Mouse (Mus musculus) activated CD4-positive, CD25-positive, alpha-beta regulatory T cell, adult 4 months (primary cell): ENCODE results near the gene H2-DMa. TPM values are rescaled to one million over a fixed set of nuclear protein-coding genes. Genes with fewer than 3 reads are reported as not detected.

ENCODE experiments used
- ATAC-seq: one replicate; pipeline ENCODE4 v1.8.0; 2017
- polyA plus RNA-seq, 2 experiments: library from polyadenylated mRNA; unstranded; fragments of 100-300 nt; shearing (Covaris generic); gene quantifications; one replicate each; pipeline ENCODE4 v1.2.1; 2017

H2-DMa gene
- polyA plus RNA-seq, 2 experiments from 2014 or later: 152 to 211 TPM

- no peak for ATAC-seq
Observed at GRCm38 (mm10) chr17:34104804-34105203, 14.5 kb upstream of the H2-DMa start.

DNA sequence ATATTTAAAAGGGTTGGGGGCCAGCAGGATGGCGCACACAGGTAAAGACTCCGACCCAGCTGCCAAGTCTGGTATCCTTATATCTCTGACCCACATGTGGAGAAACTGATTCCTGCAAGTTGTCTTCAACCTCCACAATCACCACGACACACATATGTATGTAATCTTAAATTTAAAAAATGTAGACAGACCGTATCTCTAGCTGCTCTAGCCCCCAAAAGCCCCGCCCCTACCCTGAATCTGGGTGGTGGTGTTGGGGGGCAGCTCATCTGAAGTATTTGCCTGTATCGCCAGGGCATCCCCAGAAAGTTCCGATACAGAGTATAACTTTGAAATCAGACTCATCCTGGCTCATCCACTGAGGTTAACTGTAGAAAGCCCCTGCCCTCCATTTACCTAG, 12.8 kb upstream of the H2-DMa start:
- no peak for ATAC-seq

GRCm38 (mm10) chr17:34107109-34107867, 12.1 kb upstream of the H2-DMa start:
- ATAC-seq: no peak

DNA sequence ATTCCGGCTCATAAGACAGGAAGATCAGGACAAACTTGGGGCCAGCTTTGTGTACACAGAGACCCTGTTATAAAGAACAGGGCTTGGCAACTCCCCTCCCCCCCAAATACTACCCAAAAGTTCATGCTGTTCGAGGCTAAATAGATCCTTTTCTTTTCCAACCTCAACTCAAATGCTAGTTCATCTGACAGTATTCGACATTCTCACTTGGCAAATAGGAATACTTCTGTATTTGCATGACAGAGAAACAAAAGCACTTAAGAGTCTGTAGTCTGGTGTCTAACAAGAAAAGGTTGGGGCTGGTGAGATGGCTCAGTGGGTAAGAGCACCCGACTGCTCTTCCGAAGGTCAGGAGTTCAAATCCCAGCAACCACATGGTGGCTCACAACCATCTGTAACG, 10.9 kb upstream of the H2-DMa start:
- ATAC-seq: no peak

DNA sequence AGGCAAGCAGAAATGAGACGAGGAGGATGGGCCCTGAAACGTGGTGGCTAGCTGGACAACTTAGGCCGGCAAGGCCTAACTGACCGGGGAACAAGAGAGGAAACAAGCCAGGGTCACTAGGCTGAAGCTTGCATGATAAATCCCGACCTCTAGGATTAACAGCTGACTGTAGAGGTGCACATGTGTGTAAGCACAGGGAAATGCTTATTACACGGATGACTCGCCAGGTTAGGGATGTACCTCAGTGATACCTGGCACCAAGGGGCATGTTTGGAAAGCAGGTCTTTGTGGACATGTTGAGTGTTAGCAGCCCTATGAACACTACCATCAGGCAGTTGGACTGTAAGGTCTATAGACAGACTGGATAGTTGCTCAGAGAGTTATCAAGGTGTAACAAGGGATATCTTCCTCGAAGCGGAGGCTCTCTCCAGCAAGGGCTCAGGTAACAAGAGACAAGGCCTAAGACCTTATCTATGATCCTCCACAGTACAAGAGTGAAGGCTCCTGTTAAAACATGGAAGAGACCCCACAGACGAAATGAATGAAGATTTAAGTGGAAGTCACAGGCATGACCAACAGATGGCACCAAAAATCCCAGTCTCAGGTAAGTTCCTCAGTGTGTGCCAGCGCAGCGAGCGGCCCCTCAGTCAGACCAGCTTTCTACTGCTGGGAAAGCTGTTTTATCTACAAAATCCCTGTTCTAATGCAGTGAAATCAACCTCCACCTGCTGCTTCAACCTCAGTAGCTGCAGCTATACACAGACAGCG, 10.1 kb upstream of the H2-DMa start:
- no peak for ATAC-seq

- no peak for ATAC-seq
Observed at GRCm38 (mm10) chr17:34109806-34110195, 9.5 kb upstream of the H2-DMa start.

GRCm38 (mm10) chr17:34110309-34110708, 9.0 kb upstream of the H2-DMa start:
- no peak for ATAC-seq

- no peak for ATAC-seq
Observed at GRCm38 (mm10) chr17:34114114-34114513, 5.2 kb upstream of the H2-DMa start.

DNA sequence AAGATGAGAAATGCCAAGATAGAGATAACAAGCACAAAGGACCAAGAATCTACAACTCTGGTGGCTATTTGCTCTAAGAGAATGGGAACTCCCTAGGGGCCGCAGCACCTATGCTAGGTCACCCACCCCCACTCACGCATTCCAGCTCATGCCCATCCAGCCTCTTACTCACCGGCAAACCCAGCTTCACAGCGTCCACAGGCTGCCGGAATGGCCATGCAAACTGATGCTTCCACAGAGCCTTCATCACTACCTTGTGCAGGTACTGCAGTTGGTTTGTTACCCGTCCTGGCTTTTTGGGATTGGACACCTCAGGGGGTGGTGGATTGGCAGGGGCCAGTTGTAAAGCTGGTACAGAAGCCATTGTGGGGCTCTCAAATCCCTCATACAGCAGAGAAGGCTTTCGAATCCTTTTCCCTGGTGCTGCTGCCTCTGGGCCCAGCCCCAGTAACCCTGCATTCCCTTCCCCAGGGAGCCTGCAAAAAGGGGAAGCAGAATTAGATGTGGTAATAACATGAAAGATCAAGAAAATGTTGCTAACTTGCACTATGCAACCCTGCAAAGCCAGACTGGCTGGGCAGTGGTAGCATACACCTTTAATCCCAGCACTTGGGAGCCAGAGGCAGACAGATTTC, 2.5 kb upstream of the H2-DMa start:
- ATAC-seq: no peak

GRCm38 (mm10) chr17:34117421-34118112, 1.8 kb upstream of the H2-DMa start:
- ATAC-seq: no peak

DNA sequence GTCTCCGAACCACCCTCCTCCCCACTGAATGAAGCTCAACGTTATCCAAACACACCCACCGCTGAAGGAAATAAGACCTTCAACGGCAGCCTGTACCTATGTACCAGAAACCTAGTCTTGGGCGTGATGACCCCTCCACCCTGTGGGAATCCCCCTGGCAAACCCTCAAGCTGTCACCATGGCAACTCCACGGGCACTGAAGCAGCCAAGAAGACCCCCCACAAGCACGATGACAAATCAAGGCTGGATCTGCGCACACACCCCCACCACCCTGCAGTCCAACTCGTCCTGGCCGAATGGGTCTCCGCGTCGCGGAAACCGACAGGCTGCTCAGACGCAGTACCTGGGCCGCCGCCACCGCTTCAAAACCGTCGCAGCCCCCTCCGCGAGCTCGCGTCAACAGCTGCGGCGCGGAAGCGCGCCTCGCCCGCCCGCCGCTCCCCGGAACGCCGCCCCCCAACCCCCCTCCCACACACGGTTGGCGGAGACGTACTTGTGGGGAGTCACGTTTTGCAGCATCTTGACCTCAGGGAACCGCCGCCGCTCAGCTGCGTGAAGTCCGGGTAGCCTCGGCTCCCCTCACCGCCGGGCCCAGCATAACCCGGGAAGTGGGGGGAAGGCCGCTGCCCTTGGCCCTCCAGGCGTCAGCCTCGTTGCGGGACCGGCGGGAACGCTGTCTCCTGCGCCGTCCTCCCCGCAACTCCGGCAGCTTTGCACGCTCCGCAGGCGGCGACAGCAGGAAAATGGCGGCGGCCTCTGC, 1.0 kb upstream of the H2-DMa start:
- ATAC-seq: no peak

DNA sequence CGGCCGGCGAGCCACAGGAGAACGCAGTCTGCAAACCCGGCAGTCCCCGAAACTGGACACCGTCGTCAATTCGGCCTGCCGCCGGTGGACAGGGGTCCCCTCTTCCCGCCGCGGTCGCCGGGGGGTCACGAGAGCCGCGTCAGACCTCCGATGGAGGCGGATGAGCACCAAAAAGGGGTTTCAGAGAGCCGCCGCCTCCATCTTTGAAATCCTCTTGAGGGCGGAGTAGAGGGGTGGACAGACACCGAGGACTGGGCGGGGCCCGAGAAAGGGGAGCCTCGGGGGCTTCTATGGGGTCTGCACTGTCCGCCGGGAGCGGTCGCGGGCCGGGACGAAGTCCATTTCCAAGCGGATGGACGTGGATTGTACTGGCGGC, 480 bp upstream of the H2-DMa start:
- ATAC-seq: peak; percentile 2

DNA sequence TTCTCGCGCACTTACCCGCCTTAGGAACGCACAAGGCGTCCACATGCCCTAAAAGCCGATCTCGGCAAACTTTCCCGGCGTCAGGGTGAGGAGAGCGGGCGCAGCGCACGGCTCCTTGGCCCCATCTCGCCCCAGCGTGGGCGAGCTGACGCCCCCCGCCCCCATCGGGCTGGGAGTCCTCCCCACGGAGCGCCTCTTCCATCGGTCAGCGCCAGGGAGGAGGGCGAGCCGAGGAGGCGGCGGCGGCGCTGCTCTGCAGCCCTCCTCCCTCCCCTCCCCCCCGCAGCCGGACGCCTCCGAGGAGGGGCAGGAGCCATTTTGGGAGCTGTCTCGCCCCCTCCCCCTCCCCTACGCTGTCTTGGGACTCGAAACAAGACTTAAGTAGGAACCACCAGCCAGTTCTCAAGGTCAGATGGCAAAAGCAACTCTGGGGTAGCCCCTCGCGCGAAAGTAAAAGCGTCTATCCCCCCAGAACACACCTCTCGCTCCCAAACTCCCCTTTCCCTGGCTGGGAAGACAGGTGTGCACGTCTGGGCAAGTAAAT, 911 bp downstream of the H2-DMa start:
- ATAC-seq: no peak

GRCm38 (mm10) chr17:34120814-34121171, 1.5 kb downstream of the H2-DMa start:
- ATAC-seq: no peak

DNA sequence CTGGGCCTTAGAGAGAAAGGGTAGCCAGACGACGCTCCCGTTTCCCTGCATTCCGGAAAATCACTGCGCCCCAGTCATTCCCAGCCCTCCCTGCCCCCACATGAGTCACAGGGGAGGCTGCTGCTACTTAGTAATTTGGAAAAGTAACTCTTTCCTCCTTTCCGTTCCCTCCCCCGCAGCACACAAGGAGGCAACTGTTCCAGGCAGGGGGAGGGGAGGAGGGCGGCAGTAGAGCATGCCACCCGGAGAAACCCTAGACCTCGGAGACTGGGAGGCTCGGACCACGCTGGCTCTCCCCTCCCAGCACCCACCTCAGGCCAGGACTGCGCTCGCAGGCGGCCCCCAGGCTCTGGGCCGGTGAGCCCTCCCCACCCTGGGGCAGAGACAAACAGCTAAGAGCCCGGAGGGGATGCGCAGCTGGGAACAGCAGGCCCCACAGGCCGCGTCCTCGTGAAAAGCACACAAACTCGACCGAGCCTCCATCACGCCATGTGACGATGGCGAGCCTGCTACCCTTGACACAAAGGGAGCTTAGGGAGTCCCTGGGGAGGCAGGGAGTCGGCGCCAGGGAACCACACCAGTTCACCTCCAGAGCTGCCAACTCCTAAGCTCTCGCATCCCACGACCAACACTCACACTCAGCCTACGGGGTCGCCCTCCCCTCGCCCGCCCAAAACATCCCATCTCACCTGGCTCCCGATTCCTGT, 2.0 kb downstream of the H2-DMa start:
- ATAC-seq: no peak

DNA sequence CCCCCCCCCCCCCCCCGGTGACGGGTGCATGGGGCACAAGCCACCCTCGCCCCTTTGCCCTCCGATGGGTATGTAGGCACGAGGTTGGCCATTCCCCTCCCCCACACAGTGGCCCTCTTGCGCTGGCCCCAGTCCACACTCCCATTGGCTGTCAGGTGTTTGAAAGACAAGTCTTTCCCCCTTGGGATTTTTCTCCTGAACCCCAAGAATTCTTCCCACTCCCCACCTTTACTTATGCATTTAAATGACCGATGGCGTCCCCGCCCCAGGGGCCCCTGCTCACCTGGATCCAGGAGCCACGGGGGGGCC, 2.5 kb downstream of the H2-DMa start:
- ATAC-seq: no peak

- peak; percentile 26 for ATAC-seq
Observed at GRCm38 (mm10) chr17:34122188-34122984, 3.0 kb downstream of the H2-DMa start, which contains the start of gene Brd2. Brd2 (minus strand) TSS chr17:34122634.

DNA sequence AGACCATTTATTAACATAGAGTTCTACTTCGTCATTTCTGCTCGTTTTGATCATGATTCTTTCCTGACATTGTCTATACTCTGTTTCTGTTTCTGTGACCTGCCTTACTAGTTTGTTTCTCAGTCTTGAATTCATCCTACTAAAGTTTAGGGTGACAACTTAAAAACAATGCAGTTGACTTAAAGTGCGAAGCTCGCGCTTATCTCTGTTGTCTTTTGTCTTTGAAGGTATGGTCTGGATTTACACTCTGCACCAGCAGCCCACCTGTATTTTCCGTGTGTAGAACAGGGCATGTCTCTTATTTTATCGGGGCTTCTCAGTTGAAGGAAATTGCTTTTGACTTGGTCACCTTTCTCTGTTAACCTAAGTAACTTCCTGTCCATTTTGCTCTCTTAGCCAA, 3.8 kb downstream of the H2-DMa start:
- no peak for ATAC-seq

- ATAC-seq: no peak
Observed at GRCm38 (mm10) chr17:34123518-34123917, 4.2 kb downstream of the H2-DMa start.

DNA sequence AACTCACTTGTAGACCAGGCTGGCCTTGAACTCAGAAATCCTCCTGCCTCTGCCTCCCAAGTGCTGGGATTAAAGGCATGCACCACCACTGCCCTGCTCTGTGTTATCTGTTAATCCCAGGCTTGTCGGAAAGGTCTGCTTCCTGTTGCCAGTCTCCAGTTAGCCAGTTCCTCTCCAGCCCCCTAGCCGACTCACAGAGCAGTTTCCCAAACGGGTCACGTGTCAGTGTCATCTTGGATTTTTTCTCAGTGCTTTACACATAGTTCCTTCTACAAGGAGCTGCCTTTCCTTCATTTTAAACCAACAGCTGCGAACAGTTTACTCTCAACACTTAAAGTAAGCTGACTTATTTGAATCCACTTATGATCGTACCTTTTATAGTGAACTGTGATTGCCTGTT, 5.3 kb downstream of the H2-DMa start:
- no peak for ATAC-seq
